ENCODE assay signal across 17 mouse cellular contexts in the genomic region with DNA sequence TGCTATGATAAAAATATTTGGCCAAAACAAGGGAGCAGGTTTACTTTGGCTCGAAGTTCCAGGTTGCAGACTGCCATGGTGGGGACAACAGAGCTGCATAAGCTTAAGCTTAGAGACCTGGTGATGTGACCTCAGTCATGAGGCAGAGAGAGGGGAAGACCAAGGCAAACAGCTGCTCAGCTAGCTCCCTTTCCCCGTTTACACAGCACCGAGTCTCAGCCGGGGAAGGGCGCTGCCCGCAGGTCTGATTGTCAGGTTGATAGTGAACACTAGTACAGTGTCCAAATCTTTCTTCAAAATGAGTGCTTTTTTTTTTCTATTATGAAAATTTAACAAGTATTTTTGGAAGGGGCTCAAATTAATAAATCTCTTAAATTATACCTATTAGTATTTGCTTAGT.
DNase-seq lines count a peak whose midpoint lies in the region; ATAC-seq and TF ChIP-seq lines count a peak whose summit lies in the region.
"Had no signal": no experiment of that assay in that cellular context is flagged by ENCODE, and none has a peak within 500 bp of the region (broad histone marks: within the 10 kb centered on the region; RNA-seq: fewer than 3 reads in every experiment).

No protein-coding gene starts in this region.

- H3K4me1 ChIP-seq in liver, adult 2 months (ENCODE audit: control insufficient read depth, insufficient read depth, low read length): peaks cover 25% of the 10 kb centered on the region
- H3K4me1 ChIP-seq in liver, postnatal 0 days (ENCODE audit: insufficient read depth): peaks cover 21% of the 10 kb centered on the region
- peaks cover 55% of the 10 kb centered on the region for H3K4me1 ChIP-seq in bone marrow macrophage, adult 2 months (ENCODE audit: control insufficient read depth, insufficient read depth, low read length)

- WGBS in liver, adult 2 months: 27% methylated on average over 6 of the region's 6 CpGs
- WGBS in liver, postnatal 0 days (ENCODE audit: insufficient replicate concordance): 50% methylated on average over 6 of the region's 6 CpGs
- WGBS in macrophage (ENCODE audit: missing documents): 90% methylated on average over 6 of the region's 6 CpGs

- peak; percentile 76 for DNase-seq in liver, adult 2 months (ENCODE audit: extremely low read depth, low read depth, low spot score)
- DNase-seq in liver, postnatal 0 days: no peak
- peak; percentile 32 for DNase-seq in A20 (ENCODE audit: low read depth, low spot score)
- DNase-seq in kidney, adult 9 months: no peak
- DNase-seq in left cerebral cortex, adult 8-10 months (ENCODE audit: low spot score in 2 of 2): no peak
- DNase-seq: cerebellum, adult 11-12 months; cerebellum, adult 9-10 months; cerebellum, postnatal 25 days; gastrocnemius, postnatal 36 days; heart, adult 18-20 months had no signal

- H3K79me2 ChIP-seq in liver, adult 2 months (ENCODE audit: control insufficient read depth, insufficient read depth, low read length): peaks cover 34% of the 10 kb centered on the region; the same call in 1 of the 2 replicates
- peaks cover 26% of the 10 kb centered on the region; the same call in 1 of the 2 replicates for H3K79me2 ChIP-seq in macrophage (ENCODE audit: inconsistent target)

- no peaks in the 10 kb centered on the region for H3K27me3 ChIP-seq in liver, adult 2 months (ENCODE audit: control insufficient read depth, insufficient read depth, low read length)
- no peaks in the 10 kb centered on the region for H3K27me3 ChIP-seq in liver, postnatal 0 days (ENCODE audit: insufficient read depth, low read length)
- H3K27me3 ChIP-seq: embryonic facial prominence, embryonic 12.5 days; forebrain, embryonic 15.5 days had no signal

- no peaks in the 10 kb centered on the region for H3K36me3 ChIP-seq in liver, adult 2 months (ENCODE audit: control insufficient read depth, insufficient read depth, low read length)
- no peaks in the 10 kb centered on the region for H3K36me3 ChIP-seq in liver, postnatal 0 days (replicated peaks; ENCODE audit: insufficient read depth, low read length)
- H3K36me3 ChIP-seq in macrophage (ENCODE audit: inconsistent target): no peaks in the 10 kb centered on the region
- H3K36me3 ChIP-seq: embryonic facial prominence, embryonic 12.5 days; forebrain, embryonic 15.5 days; hindbrain, embryonic 10.5 days had no signal

- H3K27ac ChIP-seq in liver, adult 2 months (replicated peaks; ENCODE audit: insufficient read depth, low read depth, low read length): no peak overlapping the region
- no peak overlapping the region for H3K27ac ChIP-seq in liver, postnatal 0 days (ENCODE audit: low read depth)
- peak overlapping the region; percentile 53 for H3K27ac ChIP-seq in bone marrow macrophage, adult 2 months (ENCODE audit: insufficient read depth, low read depth, low read length)
- H3K27ac ChIP-seq in macrophage: peak overlapping the region; percentile 10; the same call in 1 of the 2 replicates
- H3K27ac ChIP-seq: embryonic facial prominence, embryonic 12.5 days; hindbrain, embryonic 10.5 days; hindbrain, embryonic 14.5 days had no signal

- no peak for TF ChIP-seq CTCF in liver, adult 2 months (IDR thresholded peaks at IDR 0.05; ENCODE audit: low read depth, low read length)
- no peak for TF ChIP-seq CTCF in liver, postnatal 0 days (IDR thresholded peaks at IDR 0.05; ENCODE audit: low read depth)
- TF ChIP-seq CTCF in bone marrow macrophage, adult 2 months (IDR thresholded peaks at IDR 0.05; ENCODE audit: low read depth, low read length): no peak

- no peaks in the 10 kb centered on the region for H3K9me3 ChIP-seq in liver, postnatal 0 days (ENCODE audit: low read length)
- H3K9me3 ChIP-seq: embryonic facial prominence, embryonic 12.5 days; forebrain, embryonic 15.5 days; hindbrain, embryonic 10.5 days had no signal

- TF ChIP-seq EP300 in liver, postnatal 0 days (IDR thresholded peaks at IDR 0.05; ENCODE audit: low read depth): no peak

- no peak for ATAC-seq in liver, postnatal 0 days
- ATAC-seq: forebrain, embryonic 15.5 days had no signal

- no peak overlapping the region for H3K4me3 ChIP-seq in liver, adult 2 months (ENCODE audit: insufficient read depth, low read depth, low read length)
- H3K4me3 ChIP-seq in liver, postnatal 0 days (ENCODE audit: low read depth, low read length): no peak overlapping the region
- H3K4me3 ChIP-seq in bone marrow macrophage, adult 2 months (ENCODE audit: insufficient read depth, low read length): no peak overlapping the region
- H3K4me3 ChIP-seq in macrophage (ENCODE audit: inconsistent target): no peak overlapping the region
- H3K4me3 ChIP-seq: embryonic facial prominence, embryonic 12.5 days; forebrain, embryonic 15.5 days; hindbrain, embryonic 10.5 days had no signal

- H3K9ac ChIP-seq in liver, adult 2 months (ENCODE audit: low read depth, low read length): no peak overlapping the region
- H3K9ac ChIP-seq in liver, postnatal 0 days (replicated peaks): no peak overlapping the region
- H3K9ac ChIP-seq: embryonic facial prominence, embryonic 12.5 days; forebrain, embryonic 15.5 days; hindbrain, embryonic 14.5 days had no signal

- no peak for TF ChIP-seq POLR2A in liver, adult 2 months (IDR thresholded peaks at IDR 0.05; ENCODE audit: extremely low read depth, insufficient read depth, low read length)
- TF ChIP-seq POLR2A in bone marrow macrophage, adult 2 months (IDR thresholded peaks at IDR 0.05; ENCODE audit: borderline replicate concordance, low read depth, low read length): no peak

- H3K4me2 ChIP-seq in liver, postnatal 0 days (ENCODE audit: low read depth, low read length): no peak overlapping the region
- H3K4me2 ChIP-seq: embryonic facial prominence, embryonic 12.5 days; forebrain, embryonic 15.5 days; heart, embryonic 11.5 days; hindbrain, embryonic 14.5 days had no signal

Comparison
In these comparisons a context has a peak if more than half of its experiments do, and no peak if none do; other contexts are left out.
1. DNase-seq: peak in liver, adult 2 months (single experiment) and A20 (single experiment); none in liver, postnatal 0 days (single experiment), kidney, adult 9 months (single experiment) and left cerebral cortex, adult 8-10 months (0 of 2).
2. H3K27ac ChIP-seq: peak in bone marrow macrophage, adult 2 months (single experiment) and macrophage (single experiment); none in liver, adult 2 months (single experiment) and liver, postnatal 0 days (single experiment).